Mouse (Mus musculus) hindlimb bud, embryonic 11.5 days (tissue): ENCODE measurements around the gene Gna11.

Experiments used
- DNase-seq: peaks from one replicate; pipeline ENCODE4 v3.0.0-alpha.2; 2012; ENCODE audit warnings: low read depth, low spot score; ENCODE audit errors: extremely low spot score

Gene Gna11

DNA sequence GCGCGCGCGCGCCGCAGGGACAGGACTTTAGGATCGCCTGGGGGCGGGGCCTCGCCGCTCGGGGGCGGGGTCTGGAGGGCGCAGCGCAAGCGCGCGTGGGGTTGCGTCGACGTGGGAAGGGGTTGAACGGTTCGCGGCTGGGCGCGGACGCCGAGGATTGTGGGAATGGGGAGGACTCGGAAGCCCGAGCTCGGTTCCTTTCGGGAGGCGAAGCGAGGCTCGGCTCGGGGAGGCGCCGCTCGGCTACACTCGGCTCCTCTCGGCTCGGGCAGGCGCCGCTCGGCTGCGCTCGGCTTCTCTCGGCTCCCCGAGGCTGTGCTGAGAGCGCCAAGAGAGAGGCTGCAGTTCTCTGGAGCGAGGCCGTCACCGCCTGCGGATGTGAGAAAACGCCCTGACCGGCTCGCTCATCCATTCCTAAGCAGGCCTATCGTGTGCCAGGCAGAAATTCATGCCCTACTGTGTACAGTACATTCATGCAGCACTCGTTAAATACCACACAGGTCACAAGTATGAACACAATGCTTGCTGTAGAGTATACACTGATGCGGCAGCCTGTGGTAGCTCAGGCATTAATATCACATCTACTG lies at the start of gene Gna11:
Gna11 (minus strand) TSS at position 30 of the 587 bp plus-strand sequence.
- peak; percentile 89 for DNase-seq

DNA sequence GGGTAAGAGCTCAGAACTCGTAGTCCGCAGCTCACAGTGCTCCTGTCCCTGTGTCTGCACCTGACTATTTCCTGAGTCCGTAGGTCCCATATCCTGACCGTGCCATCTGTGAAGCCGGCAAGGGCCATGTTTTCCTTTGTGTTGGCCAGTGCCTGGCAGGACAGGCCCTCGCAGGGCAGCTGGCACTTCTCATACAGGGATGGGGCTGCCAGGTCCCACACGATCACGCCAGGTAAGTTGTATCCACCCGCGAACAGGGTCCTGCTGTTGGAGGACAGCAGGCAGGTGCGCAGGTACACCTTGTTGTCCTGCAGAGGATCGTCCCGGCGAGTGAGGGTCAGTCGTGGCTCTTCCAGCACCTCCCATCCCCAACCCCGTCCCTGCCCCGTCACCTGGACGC lies 48.9 kb upstream of the Gna11 start:
- DNase-seq = no peak

DNA sequence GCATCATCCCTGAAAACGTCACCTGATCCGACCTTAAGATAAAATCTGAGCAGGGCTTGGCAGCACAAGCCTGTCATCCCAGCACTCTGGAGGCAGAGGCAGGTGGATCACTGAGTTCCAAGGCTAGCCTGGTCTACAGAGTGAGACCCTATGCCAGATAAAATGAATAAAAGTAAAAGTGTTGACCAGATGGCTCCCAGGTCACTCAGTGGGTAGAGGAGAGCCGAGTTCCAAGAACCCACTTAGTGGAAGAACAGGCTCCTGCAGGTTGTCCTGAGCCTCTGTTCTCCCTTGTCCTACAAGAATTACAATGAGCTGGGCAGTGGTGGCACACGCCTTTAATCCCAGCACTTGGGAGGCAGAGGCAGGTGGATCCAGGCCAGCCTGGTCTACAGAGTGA lies 48.2 kb upstream of the Gna11 start:
- no peak for DNase-seq

DNA sequence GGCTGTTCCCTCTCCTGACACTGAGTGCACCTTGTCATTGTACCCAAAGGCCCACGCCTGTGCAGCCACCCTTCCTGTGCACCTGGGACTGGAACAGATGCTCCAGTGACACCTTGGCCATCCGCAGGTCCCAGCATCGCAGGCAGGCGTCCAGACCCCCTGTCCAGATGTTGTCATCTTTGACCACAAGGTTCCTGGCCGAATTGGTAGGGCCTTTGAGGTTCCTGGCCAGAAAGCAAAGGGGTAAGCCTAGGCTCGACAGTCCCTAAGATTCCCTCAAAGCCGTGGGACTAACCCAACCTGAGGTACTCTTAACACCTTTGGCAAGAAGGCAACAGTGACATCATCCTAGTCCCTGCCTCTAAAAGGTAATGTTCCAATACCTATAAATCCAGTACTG lies 47.6 kb upstream of the Gna11 start:
- DNase-seq = no peak

DNA sequence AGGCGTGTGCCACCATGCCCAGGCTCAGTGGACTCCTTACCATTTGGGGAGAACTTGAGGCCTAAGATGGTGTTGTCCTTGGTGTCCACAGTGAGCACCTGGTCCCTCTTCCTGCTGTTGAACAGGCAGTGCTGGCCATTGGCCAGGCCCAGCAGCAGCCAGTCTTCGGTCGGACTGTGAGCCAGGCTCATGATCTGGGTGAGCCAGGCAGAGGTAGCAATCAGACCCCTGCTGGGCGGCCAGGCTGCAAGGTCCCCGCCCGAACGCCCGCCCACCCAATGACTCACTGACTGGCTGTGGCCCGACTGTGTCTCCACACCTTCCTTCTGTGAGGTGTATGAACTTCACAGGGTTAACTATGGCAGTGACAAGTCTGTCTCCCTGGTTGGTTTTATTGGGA lies 46.9 kb upstream of the Gna11 start:
- no peak for DNase-seq

DNA sequence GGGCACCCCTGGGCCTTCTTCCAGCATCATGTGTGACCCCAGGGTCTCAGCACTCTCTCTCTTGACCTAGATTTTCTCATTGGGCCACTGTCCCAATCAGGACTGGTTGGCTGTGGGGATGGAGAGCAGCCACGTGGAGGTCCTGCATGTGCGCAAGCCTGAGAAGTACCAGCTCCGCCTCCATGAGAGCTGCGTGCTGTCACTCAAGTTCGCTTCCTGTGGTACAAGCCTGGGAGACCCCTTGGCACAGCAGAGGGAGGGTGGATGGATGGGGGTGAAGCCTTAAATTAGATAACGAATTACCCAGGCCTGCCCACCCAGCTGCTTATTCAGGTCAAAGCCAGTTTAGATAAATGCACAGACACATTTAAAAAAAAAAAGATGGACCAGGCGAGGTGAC lies 43.7 kb upstream of the Gna11 start:
- DNase-seq = no peak

DNA sequence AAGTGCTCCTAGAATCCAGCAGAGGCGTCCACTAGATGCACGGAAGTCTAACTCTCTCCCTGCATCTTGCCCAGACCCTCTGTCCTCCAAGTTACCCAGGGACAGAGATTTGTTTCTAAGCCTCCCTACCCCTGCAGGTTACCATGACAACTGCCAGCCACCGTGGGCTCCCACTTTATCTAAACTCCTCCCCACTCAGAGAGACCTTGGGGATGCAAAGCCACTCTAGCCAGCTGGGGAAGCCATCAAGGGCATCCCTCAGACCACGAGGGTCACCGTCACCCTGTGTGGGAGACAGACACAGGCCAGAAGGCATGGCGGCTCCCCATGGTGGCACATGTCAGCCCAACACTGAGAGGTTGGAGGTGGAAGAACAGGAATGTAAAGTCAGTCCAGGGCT lies 38.4 kb upstream of the Gna11 start:
- no peak for DNase-seq

DNA sequence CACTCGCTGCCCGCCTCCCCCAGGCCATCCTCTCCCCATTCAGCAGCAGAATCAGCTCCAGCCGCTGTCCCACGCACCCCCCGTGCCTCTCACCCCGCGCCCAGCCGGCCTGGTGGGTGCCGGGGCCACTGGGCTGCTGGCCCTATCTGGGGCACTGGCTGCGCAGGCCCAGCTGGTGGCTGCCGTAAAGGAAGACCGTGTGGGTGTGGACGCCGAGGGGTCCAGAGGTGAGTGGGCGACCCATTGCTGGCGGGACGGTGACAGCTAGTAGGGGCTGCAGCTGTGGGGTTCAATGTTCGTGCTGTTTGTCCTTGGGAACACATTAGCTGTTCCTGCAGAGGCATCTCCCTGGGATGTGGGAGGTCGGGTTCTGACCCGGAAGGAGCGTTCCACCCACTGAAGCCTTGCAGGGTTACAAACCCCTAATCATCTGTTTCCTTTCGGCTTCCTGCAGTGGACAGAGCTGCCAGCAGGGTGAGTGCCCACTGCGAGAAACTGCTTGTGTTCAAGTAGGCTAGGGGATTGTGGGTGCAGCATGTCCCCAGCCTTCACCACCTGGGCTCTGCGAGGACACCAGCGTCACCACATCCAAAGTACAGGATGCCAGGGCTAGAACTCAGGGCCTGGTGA lies 35.6 kb upstream of the Gna11 start:
- no peak for DNase-seq

DNA sequence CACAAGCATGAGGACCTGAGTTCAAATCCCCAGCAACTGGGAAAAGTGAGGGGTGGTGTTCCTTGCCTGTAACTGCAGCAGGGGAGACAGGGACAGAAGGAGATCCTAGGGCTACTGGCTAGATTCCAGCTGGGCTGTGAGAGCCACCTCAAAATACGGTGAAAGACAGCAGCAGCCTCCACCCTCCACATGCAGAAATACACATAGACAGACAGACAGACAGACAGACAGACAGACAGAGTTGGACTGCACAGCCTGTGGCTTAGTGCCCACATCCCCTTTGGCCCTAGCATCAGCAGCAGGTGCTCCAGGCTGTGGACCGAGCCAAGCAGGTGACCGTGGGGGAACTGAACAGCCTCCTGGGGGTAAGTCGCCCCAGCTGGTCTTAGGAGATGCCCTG lies 35.0 kb upstream of the Gna11 start:
- no peak for DNase-seq

DNA sequence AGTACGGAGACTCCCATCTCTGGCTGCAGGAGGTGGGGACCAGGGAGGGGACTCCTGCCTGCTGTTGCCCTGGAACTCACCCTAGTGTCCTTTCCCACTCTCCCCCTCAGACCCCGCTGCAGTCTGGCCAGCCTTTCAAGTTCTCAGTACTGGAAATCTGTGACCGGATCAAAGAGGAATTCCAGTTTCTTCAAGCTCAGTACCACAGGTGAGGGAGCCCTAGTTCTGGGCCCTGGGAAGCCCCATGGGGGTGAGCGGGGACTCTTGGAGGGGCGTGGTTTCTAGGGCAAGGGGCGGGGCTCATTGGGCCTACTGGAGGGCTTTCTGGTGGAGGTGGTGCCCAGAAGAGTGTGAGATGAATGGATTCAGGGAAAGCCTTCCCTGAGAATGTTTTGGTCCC lies 30.7 kb upstream of the Gna11 start:
- DNase-seq = no peak

DNA sequence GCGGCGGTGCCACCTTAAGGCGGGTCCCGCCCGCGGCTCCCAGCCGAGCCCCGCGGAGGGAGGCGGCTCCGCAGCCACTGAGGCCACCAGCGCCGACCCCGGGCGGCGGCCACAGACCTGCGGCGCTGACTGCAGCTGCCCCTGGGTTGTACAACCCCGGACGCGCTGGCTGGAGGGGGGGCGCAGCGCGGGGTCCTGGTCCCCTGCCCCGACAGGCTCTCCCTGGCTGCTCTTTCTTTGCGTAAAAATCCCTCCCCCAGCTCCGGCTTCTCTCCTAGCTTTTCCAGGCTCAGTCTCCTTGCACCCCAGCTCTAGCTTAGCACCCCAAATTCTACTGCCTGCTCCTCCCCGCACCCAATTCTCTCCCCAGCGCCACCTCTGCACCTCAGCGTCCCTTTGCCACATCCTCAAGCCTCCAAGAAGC lies 30.2 kb upstream of the Gna11 start:
- DNase-seq = no peak

DNA sequence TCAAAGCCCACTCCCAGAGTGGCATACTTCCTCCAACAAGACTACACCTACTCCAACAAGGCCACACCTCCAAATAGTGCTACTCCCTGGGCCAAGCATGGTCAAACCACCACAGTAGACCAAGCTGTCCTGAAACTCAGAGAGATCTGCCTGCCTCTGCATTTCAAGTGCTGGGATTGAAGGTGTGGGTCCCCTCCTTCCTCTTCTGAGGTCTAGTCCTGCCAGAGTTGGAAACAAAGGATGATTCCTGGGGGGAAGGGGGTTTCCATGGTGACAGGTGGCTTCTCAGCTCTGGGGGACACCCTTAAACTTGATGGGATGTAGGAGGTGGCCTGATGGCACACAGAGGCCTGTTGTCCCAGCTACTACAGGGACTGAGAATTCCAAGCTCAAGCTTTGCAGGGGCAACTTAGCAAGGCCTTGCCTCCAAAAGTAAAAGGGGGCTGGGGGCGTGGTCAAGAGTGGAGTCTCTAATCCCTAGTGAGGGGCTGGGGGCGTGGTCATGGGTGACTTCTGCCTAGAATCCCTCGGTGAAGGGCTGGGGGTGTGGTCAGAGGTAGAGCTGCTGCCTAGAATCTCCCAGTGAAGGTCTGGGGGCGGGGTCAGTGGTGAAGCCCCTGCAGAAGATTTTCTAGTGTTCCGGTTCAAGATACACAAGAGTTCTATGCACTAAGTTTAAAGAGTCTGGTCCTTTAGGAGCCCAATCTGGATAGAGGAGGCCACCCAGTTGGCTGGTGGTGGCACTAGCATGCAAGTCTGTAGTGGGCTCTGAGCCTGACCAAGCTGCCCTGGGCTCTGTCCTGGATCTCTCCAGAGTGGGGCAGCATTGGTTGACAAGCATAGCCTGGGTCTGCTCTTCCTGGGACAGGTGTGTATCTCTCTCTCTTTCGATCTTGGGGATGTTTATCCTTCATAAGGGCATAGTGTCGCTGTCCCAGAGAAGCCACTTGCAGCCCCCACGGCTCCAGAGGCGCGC lies 29.4 kb upstream of the Gna11 start, which contains the start of gene Tle2:
Tle2 (plus strand) TSS at position 481 of the 976 bp plus-strand sequence.
- no peak for DNase-seq

DNA sequence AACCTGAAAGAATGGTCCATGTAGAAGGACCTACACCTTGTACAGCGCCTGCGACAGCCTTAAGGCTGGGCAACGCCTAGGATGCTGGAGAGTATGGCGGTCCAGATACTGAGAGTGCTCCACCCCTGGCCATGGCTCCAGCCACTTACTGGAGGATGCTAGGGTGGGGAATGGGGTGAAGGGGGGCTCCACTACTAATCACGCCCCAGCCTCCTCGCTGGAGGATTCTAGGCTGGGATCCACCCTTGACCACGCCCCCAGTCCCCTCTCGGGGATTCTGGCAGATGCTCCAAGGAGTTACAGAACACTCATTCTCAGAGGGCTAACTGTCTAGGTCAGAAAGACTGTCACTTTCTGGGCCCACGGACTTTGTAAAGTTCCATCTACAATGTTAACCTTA lies 28.0 kb upstream of the Gna11 start:
- DNase-seq = no peak

DNA sequence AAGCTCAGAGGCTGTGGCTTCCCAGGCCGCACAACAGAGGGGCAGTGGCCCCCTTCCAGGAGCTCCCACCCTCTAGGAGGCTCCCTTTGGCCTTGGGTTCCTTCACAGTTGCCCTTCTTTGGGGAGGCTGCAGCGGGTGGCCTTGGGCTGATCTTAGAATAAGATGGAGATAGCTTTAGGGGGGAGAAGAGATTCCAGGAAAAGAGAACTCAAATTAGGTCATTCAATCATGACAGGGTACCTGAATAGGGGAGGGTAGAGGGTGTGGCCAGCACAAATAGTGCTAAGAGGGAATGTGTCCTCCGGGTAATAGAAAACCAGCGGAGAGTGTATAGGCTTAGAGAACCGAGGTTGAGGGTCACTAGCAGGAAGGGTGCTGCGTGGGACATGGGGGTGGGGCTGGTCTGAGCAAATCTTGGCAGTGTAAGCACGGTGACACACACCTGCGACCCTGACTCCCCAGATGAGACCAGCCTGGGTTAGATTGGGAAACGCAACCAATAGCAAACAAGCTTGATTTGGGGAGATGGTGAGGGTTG lies 27.2 kb upstream of the Gna11 start:
- DNase-seq = no peak

DNA sequence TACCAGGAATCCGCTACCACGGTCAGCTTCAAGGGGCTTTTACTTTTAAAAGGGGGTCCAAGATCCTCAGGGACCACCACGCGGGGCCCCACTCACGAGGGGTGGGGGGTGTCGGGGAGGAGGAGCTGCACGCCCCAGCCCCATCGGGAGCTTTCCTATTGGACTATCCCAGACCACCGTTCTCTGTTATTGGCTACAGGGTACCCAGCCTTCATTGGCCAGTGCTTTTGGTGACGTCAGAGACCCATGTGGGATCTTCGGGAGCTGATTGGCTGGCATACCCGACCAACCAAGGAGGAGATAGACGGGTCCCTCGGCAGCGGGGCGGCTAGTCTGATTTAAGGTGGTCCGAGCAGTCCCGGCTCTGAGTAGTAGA lies 26.5 kb upstream of the Gna11 start:
- peak; percentile 97 for DNase-seq

DNA sequence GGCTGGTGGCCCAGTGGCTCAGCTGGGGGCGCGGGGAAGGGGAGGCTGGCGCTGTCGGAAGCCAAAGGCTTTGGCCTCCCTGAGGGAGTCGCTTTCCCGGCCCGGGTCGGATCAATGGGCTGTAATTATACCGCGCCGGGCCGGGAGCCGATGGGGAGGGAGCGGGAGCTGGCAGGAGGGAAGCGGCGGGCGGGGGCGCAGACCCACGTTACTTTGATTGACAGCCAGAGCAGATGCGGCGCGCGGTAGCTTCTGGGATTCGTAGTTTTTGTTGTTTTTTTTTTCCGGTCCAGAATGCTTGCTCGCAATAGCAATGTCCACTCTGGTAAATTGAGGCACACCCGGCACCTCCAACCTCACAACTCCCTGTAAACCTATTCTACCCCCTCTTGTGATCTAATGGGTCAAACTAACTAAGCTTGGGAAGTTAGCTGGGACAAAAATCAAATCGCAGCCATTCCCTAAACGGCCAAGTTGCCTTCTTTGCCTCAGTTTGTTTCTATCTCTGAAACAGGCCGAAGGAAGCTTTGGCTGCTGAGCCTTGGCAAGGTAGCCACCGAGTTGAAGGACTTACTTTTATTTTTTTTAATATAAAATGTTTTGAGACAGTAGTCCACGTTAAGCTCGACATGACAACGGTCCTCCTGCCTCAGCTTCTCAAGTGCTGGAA lies 26.0 kb upstream of the Gna11 start:
- peak; percentile 88 for DNase-seq

DNA sequence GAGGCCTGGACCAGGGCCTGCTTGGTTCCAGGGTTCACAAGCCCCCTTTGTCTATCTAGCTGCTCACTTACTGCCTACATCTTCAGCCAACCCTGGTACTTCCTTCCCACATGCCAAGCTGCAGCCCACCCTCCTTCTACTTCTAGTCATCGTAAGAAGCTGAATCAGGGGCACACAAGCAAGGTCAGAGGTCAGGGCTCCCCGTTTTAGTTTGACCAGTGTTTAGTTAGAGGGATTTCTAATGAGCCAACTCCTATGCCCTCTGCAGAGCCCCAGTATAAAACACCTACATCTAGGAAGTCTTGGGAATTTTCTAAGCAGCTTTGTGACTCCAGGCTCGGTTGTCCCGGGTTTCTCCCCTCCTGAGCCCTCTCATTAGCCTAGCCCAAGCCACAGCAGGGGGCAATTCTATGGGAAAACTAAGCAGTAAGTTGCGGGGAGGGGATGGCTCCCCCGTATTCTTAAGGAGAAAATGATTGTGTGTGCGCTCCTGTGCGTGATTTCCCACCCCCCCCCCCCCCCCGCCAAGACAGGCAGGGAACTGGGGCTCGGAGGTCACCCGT lies 25.3 kb upstream of the Gna11 start:
- DNase-seq = peak; percentile 47

DNA sequence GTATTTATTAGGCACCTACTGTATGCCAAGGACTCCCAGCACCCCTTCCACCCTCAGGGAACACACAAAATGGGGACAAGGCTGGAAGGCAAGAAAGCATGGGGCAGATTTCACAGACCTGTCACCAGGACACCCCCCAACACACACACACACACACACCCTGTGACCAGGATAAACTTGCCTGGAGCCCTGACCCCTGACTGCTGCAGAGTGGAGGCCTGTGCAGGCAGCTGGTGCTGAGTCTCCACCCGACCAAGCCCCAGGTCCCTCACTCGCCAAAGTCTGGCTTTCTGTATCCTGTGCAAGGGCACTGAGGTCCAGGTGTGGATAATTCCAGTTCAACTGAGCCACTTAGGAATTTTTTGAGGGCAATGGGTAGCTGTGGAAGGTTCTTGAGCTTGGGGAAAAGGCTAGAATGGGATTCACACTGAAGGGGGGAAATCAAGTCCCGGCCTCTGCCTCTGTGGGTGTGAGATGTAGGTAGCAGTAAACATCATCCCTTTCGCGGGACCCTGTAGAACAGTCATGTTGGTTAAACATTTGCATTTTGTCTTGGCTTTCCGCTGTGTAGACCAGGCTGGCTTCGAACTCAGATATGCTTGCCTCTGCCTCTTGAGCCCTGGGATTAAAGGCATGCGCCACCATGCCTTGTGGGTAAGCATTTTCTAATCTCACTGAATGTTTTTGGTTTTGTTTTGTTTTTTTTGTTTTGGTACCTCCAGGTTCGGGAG lies 24.7 kb upstream of the Gna11 start:
- no peak for DNase-seq

DNA sequence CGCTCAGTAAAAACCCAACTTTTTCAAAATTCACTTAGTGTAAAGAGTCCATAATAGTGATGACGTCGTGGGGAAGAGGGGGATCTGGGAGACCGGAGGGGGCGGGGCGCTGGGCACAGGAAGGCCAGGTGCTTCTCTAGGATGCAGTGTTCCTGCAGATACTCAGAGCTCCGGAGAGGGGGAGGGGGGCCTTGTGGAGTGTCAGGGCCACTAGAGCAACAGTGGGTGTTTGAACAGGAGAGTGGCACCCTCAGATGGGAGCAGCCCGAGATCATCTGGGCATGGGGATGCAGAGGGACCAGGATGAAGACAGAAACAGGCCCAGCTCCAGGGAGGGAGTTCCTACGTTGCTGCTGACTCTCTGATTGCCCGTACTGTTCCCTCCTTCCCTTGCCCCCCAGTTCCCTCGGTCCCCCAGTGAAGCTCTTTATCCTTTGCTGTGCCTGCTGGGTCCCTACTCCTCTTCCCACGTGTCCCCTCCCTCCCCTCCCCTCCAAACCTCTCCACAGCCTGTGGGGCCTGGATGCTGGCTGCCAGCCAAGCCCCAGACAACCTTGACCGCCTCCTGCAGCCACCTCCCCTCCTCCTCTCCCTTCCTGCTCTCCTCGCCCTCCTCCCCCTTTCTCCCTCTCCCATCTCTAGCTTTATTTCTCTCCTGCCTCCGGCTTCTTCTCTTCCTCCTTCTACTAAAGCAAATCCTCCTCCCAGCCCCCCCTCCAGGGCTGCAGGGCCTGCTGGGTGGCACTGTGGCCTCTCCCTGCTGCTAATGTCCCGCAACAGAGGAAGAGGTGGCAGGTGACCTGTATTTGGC lies 23.6 kb upstream of the Gna11 start:
- no peak for DNase-seq
